Mouse (Mus musculus): Measurements from ENCODE around the gene Sod1. TPM values are rescaled to one million over a fixed set of nuclear protein-coding genes. Genes with fewer than 3 reads are reported as not detected.
"Not testable (repeated sequence)": the region's sequence is repeated elsewhere in the genome, so short reads cannot be mapped to it uniquely, and the experiment has no call there.

Sod1 gene
- total RNA-seq, 2 experiments from 2014 or later: 1,234 to 1,554 TPM

DNA sequence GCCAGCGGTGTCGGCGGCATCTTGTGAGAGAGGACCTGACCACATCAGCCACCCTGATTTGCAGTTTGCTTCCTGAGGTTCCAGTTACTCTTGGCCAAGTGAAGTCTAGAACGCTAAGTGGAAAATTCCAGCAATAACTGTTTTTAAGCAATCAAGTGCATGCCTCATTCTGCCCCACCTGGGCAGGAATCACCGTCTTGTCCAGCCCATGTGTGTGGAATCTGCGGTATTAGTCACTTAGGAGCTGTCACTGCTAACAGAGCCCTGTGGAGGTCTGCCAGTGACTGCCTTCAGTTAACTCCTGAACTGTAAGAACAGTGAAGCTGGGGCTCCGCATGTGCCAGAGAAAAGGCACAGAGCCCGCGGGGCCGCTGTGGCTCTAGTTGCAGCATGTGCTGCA lies 9.8 kb upstream of the Sod1 start:
- no peak for DNase-seq

DNA sequence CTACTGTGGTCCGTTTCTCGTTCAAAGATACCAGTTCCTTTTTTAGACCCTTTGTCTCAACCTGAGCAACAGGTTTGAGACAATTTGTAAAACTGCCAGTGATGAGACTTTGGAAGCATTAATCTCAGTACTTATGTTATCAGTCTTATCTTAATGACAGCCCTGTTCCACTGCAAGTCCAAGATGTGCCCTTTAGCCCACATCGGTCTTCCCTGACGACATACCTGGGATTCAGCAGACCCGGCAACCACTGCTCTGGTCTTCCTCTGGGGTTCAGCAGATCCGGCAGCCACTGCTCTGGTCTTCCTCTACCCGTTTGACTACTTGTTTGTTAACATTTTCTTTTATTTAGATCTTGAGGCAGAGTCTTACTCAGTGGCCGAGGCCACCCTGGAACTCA lies 8.8 kb upstream of the Sod1 start:
- DNase-seq: no peak

DNA sequence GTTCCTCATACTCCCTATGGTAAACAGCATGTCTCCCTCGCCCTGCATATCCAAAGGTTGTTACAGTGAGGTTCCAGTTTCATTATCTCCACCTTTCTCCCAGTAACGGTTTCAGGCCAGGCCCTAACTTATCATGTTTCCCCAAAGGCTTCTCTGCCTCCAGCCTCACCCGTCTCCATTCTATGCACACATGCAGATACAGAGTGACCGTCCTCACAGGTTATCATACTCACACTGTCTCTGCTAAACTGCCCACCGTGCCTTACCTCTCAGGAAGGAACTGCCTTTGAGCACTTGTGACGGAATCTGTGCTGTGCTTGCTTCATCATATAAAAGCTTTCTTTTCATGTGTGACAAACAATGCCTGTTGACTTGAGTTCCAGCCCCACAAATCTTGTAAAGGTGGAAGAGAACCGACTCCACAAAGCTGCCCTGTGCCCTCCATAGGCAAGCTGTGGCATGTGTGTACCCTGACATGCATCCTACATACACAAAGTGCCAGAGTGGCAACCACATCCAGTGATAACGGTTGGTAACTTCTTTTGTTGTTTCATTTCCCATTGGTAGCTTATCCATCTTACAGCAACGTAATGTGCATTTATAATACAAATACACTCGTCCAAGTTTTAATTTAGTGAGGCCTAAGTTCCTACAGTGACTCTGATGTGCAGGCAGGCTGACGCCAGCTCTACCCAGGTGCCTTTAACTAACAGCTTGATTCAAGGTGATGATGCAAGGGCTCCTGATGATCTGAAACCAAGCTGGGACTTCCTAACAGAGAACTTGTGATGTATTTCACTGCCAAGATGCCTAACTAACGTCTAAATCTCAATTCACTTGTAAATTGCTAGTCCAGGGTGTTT lies 6.8 kb upstream of the Sod1 start:
- no peak for DNase-seq

DNA sequence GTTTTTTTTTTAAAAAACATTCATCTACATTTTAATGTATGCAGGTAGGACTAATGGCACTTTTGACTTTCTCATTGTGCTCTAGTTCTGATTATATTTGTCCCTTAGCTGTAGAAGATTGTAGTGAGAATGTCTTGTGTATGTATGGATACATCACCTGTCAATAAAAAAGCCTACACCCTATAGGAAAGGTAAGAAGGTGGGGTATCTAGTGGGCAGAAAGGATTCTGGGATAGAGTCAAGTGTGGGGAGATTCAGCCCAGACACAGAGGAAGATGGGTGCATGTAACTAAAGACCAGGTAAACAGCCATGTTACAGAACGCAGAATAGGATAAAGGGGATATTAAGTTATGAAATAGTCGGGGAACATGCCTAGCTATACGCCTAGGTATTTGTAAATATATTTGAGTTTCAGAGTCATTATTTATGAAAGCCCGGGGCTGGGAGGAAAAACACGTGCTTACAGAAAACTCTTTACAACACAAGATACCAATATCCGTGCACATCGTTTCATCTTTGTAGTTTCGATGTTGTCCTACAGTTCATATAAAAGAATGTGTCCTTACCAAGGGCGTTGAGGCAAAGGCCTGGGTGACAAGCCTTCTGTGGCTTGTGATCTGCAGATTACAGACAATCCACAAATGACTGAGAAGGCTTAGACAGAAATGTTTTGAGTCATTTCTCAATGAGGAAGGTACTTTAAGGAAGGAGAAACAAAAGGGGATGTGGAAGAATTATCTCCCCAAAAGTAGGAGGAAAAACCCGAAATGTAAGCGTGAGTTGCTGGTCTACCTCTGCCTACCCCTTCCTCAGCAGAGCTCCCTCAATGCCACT lies 5.6 kb upstream of the Sod1 start:
- no peak for DNase-seq

DNA sequence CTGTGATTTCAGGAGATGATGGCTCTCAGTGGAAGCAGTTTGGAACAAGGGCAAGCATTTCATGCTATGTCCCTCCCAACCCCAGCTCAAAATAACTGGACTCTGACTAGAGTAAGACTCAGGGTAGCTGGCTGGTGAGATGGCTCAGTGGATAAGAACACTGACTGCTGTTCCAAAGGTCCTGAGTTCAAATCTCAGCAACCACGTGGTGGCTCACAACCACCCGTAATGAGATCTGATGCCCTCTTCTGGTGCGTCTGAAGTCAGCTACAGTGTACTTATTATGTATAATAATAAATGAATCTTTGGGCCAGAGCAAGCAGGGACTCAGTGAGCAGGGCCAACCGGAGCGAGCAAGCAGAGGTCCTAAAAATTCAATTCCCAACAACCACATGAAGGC lies 4.7 kb upstream of the Sod1 start:
- not testable (repeated sequence) for DNase-seq

DNA sequence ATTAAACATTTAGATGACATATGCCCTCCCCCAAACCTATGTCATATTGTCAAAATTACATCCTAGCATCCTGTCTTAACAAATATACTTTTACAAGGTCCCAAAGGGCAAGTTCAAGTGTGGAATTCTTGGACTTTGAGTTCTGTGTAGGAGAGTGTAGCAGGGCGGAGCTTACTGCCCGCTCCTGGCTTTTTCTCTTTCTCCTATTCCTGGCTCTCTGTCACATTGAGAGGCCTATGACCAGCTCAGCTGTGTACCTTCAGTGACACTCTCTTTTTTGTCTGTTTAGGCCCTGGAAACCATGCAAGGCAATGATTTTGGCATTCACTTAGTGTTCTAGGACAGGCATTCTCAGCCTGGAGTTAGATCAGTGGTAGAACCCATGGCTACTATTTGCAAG lies 4.1 kb upstream of the Sod1 start:
- no peak for DNase-seq

DNA sequence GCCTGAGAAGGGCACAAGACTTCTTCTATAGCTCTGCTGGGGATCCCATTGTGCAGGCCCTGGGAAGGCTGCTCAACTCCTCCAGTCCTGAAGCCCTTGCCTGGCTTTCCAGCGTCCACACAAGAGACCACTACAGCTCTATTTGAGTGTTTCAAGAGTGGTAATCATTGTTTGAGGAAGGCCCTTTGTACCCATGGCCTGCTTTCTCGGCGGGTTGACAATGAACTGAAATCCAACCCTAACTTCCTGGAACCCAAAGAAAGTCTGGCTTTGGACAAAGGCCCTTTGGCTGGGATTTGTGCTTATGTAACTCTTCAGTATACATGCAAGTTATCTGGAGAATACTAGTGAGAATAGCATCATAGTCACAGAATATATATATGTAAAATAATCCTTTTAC lies 3.2 kb upstream of the Sod1 start:
- DNase-seq: no peak

DNA sequence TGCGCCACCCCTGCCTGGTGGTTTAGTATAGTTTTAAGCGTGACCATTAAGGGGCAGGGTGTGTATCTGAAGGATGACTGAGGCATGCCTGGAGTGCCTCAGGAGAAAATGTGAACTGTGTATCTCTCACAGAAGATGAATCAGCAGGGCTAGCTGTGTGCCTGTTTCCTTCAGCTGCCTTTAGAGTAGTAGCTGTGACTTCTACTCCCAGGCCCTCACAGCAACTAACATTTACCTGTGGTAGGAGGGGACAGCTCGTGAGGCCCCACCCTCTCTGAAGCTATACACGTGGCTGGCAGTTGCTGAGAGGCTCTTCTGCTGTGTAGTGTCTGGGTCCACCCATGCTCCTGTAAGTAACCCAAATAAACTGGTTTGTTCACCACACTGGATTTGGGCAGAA lies 2.6 kb upstream of the Sod1 start:
- no peak for DNase-seq

DNA sequence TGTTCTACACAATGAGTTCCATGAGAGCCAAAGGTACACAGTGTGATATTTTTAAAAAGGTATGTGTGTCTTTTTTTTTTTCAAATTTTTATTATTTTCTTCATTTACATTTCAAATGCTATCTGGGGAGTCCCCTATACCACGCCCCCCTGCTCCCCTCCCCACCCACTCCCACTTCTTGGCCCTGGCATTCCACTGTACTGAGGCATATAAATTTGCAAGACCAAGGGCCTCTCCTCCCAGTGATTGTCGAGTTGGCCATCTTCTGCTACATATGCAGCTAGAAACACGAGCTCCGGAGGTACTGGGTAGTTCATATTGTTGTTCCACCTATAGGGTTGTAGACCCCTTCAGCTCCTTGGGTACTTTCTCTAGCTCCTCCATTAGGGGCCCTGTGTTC lies 1.1 kb upstream of the Sod1 start:
- not testable (repeated sequence) for DNase-seq

DNA sequence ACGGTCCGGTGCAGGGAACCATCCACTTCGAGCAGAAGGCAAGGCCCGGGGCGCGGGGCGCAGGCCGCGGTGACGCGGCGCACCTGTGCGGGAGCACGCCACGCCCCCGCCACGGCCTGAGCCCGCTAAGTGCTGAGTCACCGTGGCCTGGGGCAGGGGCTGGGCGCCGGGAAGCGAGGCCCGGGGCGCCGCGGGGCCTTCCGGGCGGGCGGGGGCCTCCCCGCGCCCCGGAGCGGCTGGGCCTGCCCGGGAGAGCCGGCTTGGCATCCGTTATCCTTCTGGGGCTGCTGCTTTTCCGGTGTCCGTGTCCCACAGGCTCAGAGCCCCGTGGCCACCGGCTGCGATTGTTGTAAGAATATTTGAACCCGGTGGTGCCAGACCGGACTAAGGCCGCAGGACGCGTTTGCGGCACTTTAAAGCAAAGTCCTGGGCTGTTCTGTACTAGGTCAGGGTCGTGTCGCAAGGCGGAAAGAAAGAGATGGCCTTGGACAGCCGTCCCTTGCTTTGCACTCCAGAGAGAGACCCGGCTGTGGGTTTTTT lies 408 bp downstream of the Sod1 start:
- DNase-seq: peak; percentile 79 to 80

DNA sequence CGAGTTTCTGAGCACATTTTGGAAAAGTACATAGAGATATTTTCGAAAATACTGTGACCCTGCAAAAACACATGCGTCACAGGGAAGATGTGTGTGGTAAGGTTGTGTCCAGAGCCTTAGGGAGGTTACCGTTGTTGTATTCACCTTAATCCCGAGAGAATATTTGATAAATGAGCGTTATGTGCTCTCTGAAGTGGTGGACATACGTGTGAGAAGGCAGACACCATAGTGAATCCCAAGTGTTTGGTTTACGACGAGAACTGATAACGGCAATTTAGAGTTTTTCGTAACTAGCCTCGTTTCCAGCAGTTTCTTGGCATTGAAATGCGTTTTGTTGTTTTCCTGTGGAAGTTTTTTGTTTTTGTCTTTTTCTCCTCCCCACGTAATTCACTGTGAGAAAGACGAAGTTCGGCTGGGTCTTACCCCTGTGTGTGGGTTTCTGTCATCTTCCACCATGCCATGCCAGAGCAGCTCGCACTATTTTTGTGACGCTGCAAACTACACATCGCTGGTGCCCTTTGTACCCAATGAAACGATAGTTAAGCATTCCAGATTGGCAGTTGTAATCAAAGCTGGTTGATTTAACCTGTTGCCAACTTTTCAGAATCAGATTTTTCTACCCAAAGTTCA lies 1.0 kb downstream of the Sod1 start:
- DNase-seq: peak in 1 of 2 experiments; percentile 40

DNA sequence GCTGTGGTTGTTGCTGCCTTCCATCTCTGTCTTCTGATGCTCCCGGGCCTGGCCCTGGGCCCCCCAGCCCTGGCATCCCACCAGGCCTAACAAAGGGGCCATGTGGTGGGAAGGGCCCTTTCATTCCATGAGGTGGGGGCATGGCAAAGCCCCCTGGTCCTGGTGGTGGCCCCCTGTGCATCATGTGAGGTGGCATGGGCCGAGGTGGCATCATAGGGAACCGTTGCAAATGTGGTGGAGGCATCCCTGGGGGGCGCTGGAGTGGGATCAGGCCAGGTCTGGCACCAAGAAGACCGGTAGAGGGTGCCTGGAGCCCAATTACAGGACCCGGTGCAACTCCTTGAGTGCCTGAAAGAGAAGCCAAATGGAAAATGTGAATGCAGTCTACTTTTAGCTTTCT lies 9.3 kb downstream of the Sod1 start:
- no peak for DNase-seq

DNA sequence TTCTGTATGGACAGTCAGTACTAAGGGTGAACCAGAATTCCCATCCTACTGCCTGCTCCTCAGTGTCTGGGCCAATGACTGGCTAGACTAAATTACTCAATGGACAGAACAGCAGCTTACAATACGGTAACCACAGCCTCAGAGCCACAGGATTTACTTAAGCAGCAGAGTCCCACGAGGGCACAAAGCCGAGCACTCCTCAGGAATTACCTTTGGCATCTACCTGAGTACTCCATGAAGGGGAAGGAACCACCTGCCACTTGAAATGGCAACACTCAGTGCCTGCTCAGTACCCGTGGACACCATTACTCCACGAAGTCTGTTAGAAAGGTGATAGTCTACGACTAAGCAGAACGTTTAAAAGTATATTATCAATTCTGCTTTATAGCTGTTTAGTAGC lies 10.7 kb downstream of the Sod1 start:
- no peak for DNase-seq

DNA sequence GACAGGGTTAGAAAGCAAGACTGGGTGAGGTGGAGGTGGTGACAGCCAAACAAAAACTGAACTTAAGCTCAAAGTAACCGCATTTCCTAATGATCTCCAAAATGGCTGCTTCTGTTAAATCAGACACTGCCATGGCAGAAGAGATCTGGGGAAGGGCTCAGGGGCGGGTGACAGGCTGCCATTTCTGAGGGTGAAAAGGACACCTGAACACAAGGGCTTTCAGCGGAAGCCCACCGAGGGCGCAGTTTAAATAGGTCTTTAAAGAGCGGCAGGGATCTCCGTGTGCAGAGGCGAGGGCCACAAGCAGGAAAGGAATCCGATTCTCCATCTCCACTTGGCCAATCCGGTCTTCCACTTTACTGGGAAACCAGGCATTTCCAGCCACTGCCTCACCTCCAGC lies 13.1 kb downstream of the Sod1 start:
- no peak for DNase-seq

DNA sequence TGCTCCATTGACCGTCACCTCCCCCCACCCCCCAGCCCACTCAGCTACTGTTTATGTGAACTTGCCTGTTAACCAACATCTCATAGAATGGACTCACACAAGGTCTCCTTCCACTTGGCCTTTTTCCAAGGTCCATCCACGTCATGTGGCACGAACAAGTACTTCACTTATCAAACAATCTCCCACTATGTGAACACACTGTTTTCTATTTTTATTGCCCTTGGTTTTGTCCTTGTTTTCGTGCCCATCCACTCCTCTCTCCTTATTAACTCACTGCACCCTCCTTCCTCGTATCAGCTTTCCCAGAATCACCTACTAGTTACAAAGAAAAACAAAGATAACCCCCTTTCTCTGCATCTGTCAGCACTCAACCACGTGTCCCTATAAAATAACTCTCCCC lies 14.1 kb downstream of the Sod1 start:
- DNase-seq: peak; percentile 65 to 78

DNA sequence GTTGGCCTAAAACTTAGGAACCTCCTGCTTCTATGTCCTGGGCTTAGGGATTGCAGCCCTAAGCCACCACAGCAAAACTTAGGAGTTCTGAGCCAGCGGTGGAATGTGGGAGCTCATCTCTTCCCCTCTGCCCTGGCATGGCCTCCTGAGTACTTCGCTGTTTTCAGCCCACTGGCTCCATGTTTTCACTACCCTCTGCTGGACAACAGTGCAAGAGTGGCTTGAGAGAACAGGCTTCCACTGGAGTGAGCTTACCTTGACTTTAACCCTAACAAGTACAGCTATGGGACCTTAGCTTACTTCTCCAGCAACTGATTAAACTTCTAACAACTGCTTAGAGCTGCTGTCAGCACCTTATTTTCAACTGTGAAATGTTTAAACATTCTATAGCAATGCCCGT lies 14.6 kb downstream of the Sod1 start:
- DNase-seq: peak in 1 of 2 experiments; percentile 22

DNA sequence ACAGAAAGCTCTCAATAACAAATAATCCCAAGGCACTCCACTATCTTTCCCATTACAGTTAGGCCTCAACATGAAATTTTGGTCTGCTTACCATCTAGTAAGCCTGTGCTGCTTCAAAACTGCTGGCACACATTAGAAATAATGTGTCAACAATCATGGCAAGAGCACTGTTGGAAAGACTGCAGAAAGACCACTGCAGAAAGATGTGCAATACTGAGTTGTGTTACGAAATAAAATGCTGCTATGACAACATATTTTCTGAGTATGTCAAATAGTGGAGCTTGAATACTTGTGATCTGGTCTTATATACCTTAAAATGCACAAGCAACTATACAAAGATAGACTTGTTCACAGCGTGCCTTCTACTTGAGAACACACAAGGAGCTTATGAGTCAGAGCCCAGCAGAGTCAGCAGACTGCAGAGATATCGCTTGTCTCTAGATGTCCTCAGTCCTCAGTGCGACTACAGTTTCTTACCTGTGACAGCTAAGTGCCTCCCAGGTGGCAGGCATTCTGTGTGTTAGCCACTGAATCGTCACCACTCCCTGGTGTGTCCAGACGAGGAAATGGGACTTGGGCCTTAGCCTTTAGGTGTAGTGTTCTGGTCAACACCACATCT lies 18.7 kb downstream of the Sod1 start:
- DNase-seq: no peak

DNA sequence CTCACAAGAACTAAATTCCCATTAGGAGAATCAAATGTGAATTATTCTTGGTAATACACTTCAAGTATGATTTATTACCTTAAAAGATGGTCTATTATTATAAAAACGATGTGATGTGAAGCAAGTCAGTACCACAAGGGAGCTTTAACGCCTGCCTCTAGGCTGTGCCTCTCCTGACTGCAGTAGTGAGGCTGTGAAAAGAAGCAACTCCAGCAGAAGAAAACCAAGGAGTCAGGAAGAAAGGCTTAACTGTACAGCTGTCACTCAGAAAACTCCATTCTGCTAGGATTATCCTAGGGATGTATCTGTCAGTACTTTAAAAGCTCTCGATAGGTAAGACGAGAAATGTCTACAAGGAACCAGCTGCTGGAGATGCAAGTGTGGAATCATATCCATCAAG lies 21.3 kb downstream of the Sod1 start:
- DNase-seq: no peak

DNA sequence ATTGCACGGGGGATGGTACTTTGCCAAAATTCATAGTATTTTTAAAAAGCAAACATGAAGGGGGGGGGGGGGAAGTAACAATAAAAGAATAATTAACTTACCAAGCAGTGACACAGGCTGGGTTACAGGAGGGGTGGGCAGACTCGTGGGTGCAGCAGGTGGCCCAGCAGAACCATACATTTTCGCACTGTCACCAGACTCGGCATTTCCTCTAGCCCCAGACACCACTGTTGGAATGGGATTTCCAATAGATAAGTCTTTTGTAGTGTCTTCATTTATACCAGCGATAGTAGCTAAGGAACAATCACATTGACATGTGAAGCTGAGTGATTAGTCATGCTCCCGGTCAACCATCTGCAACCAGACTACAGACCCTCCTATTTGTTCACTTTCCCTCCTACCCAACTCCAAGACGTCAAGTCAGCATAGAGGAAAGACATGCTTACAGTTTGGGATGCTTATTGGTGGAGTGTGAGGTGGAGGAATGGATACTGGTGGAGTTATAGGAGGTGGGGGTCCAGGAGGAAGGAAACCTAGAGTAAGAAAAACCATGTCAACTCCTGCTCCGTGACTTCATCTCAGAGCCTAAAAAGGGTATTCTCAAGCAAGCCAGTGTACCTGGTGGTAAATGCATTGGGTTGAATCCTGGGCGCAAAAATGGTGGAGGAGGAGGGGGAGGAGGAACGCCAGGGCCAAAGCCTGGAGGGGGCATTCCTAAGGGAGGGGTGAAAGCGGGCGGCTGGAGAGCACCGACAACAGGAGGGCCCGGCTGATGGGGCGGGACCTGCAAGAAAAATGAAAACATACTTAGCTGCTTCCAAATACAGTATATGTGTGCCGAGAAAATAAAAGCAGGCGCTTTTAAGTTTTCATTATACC lies 22.1 kb downstream of the Sod1 start:
- DNase-seq: no peak

DNA sequence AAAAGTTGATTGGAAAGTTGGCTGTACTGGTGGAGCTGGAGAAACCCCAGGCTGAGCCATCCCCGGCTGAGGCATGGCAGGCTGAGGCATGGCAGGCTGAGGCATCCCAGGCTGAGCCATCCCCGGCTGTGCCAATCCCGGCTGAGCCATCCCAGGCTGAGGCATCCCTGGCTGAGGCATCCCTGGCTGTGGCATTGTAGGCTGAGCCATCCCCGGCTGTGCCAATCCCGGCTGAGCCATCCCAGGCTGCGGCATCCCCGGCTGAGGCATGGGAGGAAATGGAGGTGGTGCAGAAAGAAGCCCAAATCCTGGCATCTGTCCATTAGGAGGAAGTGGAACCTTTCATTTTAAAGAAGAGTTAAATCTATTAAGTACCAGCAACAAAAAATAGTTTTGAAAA lies 29.5 kb downstream of the Sod1 start:
- no peak for DNase-seq

DNA sequence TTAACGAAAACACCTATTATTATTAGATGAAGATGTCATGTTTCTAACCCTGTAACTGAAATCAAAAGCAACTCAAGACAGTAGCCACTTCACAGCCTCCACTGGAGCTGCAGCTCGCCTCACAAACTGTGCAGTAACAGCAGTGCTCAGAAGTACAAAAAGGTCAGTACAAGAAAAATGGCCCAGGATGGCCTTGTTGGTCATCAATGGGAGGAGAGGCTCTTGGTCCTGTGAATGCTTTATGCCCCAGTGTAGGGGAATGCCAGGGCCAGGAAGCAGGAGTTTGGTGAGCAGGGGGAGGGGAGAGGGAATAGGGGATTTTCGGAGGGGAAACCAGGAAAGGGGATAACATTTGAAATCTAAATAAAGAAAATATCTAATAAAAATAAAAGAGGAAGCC lies 30.7 kb downstream of the Sod1 start:
- peak; percentile 51 to 53 for DNase-seq
